Mouse (Mus musculus) fibroblast of lung, adult 2 months (primary cell): ENCODE results near the gene Pnrc1.

ENCODE experiments used
- DNase-seq: peaks from one replicate; pipeline ENCODE4 v3.0.0-alpha.2; 2011; ENCODE audit warnings: low read depth

Gene Pnrc1

DNA sequence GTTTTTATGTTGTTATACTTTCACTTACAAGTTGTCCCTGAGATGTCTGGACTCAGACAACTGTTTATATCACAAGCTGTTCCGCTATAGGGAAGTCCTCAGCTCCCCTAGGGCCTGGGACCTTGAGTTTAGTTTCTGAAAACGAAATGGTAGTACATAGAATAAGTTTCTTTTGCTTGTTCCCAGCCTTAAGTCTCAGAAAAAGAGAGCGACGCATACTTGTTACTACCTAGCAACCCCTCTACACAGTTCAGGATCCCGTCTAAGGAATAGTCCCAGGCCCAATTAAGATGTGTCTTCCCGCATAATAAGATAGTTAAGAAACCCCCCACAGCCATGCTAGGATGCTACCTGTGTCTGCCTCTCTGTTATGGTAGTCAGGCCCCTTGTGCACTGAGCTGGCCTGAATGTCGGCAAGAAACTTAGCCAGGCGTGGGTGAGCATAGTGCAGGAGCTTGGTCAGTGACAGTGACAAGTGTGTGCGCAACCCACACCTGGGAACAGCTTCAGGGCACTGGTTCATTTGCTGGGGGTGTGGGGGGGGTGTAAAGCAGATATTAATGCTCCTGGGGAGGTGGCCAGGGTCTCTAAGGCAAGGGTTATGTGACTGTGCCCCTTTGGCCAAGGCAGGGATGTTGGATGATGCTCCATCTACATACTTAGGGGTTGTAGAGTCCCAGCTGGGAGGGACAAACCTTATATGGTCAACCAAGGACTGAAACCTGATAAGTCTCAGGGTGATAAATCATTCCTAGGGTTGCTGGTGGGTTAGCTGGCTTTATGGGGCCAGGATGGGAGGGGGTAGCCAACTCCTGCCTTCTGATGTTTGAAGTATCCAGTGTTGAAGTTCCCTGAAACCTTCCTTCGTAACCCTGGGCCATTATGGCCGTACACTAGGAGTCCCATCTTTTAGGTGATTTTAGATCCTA lies 19.3 kb downstream of the Pnrc1 start:
- DNase-seq, result no peak

DNA sequence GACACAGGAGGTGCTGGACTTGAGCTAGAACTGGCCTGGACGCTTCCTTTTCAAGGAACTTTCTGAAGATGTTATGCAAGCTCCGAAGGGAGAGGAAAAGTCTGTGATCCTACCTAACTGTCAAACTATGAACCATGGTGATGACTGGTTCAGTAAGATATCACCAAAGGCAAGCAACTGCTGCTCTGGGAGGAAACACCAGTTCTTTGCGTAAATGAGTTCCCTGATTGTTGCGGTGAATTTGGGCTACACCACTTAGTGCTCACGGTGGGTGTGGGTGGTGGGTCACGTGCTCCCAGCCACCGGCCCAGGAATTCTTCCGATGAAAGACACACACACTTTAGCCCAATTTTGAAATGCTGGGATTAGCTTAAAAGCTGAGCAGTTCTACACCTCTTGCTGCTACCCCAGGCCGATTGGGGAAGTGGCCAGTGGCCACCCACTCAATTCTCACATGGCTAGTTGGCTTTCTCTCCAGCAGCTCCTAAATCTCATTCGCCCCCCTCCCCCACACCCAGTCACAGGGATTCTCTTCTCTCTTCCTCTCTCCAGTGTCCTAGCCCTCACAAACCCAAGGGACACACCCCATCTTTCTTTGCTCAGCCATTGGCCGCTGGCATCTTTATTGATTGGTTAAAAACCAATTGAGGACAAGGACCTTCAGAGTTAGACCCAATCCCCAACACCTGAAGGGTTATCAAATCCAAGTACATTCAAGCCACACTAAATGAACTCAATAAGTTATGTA lies 24.8 kb downstream of the Pnrc1 start:
- DNase-seq, result no peak

DNA sequence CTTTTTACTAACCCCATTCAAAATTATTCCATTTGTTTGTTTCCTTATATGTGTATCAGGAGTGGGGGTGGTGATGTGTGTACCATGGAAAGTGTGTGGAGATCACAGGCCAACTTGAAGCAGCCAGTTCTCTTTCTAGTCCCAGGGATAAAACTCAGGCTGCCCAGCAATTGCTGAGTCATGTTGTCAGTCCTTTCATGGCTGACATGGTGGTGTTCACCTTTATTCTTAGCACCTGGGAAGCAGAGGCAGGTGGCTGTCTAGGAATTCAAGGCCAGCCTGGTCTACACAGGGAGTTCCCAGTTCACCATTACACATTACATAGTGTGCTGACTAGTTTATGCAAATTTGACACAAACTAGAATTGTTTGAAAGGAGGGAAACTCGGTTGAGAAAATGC lies 27.1 kb downstream of the Pnrc1 start:
- DNase-seq, result no peak

DNA sequence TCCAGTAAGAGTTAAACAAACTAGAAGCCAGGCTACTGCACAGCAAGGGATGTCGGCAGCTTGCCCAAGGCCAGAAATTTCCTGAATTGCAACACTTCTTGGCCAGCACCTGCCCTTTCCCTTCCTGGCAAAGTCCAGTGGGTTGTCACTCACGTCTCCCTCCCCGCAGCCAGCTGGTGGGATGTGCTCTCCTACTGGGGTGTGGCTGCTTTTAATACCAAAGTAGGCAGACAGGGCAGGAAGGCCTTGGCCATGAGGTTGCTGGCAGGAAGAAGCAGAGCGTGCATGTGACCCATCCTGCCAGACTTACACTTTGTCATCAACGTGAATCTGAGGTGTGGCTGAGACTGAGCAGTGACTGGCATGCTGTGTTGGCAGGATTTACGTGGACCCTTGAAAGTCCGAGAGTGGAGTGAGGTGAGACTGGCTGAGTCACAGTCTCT lies 28.6 kb downstream of the Pnrc1 start:
- peak; percentile 99 for DNase-seq

DNA sequence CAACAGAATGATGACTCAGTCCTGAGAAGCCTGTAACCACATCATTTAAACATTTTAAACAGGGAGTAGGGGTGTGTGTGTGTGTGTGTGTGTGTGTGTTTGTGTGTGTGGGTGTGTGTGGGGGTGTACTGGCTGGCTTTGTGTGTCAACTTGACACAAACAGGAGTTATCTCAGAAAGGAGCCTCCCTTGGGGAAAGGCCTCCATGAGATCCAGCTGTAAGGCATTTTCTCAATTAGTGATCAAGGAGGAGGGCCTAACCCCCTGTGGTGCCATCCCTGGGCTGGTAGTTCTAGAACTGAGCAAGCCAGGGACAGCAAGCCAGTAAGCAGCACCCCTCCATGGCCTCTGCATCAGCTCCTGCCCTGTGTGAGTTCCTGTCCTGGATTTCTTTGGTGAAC lies 29.7 kb downstream of the Pnrc1 start:
- DNase-seq, result no peak

DNA sequence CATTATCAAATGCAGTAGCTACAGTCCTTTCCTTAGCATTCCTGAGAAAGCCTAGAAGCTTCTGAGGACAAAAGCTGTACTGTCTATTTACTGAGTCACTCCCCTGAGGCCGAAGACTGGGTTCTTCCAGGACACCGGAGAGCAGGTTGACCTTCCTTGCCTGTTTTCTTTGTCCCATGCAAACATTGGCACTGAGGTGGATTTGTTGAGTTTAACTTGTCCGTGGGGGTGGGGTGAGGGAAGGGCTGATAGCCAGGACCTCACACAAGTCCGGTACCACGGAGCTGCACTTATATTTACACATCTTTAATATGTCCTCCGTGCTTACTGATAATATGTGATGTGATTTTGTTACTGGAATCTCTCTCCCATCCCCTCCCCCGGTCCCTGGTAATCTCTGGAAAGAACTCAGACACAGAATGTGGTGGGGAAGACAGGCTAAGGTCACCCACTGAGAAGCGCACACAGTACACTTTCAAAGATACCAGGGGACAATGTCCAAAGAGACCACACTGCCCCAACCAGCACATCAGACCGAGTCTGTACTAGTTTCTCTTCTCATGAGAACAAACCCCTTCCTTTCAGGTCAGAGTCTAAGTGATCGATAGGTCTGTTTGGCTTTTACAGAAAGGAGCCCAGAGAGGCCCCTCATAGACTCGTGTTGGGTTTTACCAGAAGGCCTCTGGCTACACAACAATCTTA lies 32.5 kb downstream of the Pnrc1 start:
- no peak for DNase-seq

DNA sequence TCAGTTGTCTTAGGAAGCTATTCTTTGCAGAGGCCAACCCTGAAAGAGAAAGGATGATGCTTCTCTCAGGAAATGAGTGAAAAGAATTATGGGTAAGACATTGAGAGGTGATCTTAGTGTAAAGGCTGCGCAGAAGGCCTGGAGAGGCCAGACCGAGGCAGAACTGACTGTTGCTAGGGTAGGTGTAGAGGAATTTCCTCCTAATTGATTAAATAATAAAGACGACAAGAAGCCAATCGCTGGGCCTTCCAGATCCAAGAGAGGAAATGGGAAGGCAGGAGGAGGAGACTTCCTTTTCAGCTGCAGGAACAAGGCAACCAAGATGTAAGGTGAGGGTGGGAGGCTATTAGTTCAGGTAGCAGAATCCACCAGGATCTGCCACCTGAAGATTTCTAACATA lies 35.3 kb downstream of the Pnrc1 start:
- DNase-seq, result no peak

DNA sequence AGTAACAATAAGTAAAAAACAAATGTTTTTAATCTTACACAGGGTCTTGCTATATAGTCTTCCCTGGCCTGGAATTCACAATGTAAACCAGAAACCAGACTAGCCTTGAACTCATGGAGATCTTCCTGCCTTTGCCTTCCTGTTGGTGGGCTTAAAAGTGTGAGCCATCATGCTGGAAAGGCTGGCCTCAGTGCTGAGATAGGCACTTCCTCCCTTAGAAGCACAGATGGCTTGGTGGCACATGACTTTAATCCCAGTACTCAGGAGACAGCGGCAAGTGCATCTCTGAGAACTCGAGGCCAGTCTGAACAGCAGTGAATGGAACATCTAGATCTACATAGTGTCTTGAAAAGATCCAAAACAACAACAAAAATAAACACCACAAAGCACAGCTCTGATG lies 39.1 kb downstream of the Pnrc1 start:
- DNase-seq, result no peak

DNA sequence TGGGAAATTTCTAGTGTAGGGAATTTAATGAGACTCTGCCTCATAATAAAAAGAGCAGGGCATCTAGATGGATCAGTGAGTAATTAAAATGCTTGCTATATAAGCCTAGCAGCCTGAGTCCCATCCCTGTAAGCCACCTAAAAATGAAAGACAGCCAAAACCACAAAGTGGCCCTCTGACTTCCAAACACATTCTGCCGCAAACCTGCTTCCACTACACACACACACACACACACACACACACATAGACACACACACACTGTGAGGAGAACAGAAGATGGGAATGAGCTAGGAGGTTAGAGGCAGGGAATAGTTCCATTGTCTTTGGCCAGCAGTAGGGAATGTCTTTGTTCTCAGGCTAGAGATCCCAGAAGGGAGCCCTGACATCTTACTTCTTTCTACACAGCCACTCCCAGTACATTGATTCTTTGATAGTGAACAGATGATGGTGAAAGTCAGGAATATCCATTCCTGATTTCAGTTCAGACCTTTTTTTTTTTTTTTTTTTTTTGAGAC lies 40.2 kb downstream of the Pnrc1 start:
- no peak for DNase-seq

DNA sequence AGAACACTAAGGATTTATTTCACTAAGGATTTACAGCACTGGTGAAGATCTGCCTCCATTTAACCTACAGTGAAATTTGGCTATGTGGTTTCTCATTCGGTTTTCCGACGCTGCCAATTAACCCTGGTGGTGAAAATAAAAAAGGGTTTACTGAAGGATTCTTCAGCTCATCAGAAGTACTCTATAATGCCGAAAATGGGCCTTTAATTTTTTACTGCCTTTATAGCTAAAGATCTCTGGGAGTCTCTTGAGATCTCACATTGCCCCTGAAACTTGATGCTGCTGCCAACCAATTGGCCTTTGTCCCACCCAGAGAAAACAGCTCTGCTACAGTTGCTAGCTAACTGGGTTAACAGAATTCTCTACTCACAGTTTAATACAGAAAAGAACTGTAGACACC lies 41.0 kb downstream of the Pnrc1 start:
- no peak for DNase-seq

DNA sequence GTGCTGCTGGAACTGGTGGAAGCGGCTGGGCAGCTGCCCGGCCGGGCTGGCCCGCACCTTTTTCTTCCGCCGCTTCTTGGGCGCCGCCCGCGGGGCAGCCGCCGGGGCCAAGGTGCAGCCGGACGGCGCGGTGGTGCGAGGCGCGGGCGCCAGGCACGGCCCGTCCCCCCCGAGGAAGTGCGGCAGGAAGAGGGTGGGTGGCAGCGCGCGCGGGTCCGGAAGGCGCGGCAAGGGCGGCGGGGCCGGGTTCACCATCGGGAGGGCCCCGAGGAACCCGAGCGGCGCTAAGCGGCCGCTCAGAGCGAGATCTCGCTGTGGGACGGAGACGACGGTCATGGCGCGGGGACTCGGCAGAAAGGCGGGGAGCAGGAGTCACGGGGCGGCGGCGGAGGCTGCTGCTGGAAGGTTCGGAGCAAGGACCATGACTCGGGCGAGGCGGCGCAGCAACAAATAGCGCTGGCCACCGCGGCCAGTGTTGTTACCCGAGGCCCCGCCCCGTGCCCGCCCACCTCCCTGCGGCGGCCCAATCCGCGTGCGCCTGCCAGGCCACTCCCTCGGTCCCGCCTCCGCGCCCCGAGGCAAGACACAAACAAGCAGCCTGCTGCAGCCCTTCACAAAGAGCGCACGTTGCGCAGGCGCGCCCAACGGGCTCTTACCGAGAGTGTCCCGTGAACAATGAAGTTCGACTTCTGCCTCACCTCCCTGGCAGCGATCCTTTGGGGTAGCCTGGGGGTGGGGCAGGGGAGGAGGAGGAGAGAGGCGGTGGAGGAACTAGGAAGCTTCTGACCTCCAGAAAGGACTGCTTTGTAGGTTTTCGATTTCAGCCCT lies 41.7 kb downstream of the Pnrc1 start:
- DNase-seq, result peak; percentile 95

DNA sequence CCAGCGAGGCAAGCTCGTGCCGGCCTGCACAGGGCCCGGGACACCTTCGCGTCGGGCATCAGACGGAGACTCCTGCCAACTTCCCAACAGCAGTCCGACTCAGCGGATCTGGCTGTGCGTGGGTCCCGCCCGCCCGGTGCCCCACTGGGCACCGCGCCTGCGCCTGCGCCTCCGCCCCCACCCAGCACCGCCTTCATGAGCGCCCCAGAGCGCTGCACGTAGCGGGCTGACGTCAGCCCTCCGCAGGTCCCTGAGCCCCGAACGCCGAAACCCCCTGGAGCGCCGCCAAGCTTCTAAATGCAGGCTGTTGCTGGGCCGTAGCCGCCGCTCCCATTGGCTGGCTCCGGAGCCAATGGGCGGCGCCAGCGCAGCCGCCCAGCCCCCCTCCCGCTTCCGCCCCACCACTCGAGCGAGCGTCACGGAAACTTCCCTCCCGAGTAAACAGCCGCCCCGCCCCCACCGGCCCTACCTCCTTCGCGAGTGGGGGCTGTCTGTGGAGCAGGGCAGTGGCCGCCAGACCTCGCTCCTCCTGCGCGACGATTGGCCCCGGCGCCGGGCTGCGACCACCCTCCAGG lies 42.4 kb downstream of the Pnrc1 start:
- peak; percentile 97 for DNase-seq

DNA sequence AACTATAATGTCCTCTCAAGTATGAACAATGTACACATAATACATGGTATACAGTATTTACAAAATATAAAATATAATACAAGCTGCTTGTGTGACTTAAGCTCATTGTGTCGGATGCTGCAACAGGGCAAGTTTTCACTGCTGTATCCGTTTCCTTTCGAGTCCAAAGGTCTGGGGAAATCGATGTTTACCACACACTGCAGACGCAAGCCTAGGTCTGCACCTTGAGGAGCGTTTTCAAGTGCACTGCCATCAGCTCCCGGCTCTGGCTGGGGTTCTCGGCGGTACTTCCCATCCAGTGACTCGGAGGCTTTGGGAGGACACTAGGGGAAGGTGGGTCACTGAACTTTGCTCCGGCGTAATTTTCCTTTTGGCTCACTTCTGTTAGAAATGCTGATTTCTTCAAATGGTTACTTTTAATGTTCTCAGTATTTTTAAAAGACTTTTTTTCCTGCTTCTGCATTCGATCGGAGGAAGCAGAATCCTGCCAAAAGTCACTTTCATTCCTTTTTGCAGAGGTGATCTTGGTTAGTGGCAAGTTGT lies 44.0 kb downstream of the Pnrc1 start:
- no peak for DNase-seq

DNA sequence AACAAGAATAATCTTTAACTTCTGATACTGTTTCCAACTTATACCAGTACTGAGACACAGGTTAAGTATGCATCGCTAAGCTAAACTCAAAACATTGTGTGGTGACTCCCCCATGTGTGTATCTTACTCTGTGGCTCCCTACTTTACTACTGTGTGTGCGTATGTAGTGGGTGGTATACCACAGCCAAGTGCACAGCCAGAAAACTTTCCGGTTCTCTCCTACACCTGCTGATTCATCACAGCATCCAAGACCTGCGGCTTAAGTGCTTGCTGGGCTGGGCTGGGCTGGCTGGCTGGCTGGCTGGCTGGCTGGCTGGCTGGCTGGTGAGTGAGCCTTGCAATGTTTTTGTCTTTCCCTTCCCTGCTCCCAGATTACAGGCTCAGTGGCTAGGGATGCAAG lies 46.0 kb downstream of the Pnrc1 start:
- no peak for DNase-seq

DNA sequence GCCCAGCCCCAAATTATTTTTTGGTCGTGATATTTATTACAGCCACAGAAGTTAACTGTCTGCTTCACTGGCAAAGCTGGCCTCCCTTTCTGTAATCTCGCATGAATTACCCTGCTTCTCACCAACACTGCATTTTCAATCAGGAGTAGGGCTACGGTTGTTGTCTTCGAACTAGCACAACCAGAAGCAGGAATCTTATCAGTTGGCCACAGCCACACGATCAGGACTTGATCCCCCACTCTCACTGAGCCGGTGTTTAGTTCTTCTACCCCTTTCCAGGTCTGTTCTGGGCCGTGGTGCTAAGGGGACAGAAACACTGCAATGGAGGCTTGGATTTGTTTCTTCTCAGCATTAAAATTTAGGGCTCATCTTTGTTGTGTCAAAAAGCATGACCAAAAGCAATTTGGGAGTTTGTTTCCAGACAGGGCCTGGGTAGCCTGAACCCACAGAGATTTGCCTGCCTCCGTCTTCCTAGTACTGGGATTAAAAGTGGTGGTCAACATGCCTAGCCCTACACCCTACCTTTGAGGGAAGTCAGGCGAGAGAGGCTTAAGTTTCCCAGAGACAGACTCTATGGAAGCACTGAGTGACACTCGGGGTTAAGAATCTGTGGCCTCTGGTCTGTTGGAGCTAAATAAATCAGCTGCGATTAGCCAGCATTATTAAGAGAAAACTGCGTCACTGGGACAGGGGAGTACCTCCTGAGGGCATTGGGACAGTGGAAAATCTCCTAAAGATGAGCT lies 46.8 kb downstream of the Pnrc1 start:
- DNase-seq, result no peak

DNA sequence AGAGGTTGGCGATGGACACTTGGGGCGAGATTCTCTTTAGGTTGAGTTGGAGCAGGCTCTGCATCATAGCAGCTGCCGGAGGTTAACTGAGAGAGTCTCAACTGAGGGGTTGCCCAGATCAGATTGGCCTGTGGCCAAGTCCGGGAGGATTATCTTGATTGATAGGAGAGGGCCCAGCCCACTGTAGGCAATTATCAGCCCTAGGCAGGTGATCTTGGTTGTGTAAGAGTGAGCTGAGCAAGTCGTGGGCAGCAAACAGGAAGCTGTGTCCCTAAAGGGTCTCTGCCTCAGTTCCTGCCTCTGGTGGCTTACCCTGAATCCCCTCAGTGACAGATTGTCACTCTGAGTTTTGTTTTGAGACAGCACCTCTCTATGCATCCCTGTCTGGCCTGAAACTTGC lies 47.4 kb downstream of the Pnrc1 start:
- DNase-seq, result no peak

DNA sequence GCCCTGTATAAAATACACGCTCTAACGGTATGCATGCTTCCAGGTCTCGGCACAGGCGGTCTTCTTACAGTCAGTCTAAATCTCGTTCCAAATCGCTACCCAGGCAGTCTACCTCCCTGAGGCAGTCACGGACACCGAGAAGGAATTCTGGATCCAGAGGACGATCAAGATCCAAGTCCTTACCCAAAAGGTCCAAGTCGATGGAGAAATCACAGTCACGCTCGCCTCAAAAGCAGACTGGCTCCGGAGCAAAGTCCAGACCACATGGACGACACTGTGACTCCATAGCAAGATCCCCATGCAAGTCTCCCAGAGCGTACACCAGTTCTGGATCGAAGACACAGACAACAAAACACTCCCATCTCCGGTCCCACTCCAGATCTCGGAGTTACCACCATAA lies 59.1 kb downstream of the Pnrc1 start:
- no peak for DNase-seq

DNA sequence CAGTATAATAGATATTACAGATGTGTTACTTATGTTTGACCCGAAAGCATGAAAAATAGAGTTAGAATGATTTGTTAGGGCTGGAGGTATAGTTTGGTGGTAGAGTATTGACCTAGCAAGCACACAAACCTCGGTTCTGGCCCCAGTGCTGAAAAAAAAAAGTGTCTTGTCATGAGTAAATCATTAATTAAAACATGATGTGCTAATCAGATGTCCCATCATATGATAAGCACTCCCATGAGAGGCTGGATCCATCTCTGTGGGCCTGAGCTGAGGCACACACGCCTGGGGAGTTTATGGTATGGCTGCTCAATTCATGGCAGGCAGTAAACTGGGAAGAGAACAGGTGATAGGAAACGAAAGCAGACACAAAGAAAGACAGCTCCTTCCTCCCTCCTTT lies 60.3 kb downstream of the Pnrc1 start:
- no peak for DNase-seq

DNA sequence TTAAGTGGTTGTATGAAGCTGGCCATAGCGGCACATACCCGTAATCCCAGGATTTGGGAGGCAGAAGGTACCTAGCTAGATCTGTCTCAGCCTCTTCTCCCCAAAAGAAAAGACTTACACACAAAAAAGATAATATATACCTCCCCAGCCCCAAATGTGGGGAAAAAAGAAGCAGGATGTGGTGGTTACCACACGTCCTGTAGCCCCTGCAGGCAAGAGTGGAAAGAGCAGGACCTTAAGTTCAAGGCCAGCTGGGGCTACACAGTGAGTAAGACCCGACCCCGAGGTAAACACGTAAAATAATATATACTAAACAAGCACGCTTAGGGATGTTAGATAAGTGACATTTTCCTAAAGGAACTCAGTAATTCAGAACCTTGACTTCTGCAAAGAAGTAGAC lies 62.8 kb downstream of the Pnrc1 start:
- DNase-seq, result no peak

DNA sequence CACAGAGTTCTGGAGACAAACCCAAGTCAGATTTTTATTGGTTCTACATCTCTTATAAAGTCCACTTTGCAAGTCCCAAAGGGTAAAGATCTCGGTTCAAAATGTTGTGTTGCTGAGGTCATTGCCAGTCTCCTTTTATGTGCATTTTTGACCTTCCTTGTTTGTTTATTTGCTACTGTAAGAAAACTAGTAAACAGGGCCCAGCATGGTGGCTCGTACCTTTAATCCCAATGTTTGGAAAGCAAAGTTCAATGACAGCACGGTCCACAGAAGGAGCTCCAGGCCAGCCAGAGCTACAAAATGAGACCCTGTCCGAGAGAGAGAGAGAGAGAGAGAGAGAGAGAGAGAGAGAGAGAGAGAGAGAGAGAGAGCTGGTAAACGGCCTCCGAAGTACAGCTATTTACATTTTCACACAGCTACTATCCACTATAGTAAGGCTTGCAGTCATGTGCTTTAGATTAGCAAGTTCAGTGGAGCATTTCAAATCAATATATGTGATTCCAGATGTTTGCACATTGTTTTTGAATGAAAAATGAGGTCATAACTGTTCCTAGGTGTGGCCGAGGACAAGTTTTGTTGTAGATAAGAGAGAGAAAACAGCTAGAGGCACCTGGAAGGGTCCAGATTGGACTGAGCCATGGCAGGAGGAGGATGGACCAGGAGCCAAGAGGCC lies 65.8 kb downstream of the Pnrc1 start:
- no peak for DNase-seq
